Mouse (Mus musculus): ENCODE measurements at regions not wholly inside any gene's neighbourhood (a gene's known extent, or its start where the extent isn't known, plus 50 kb on each side); places are given as distances from the start of the nearest gene placed in this dataset.

DNA sequence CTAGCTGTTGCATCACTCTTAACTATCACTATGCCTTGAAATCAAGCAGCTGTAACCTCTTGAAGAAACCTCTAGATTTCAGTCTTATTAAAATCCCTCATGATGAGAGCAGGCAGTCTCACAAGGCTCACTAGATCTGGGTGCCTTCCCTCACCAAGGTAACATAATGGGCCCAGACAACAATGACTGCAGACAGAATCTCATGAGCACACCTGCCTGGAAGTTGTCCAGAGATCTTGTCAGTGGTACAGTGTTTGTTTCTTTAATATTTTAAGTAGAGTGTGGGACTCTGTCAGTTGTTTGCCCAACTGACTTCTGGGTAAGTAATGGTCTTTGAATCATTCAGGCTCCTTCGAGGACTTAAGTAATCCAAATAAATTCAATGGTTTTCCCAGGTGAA lies 177.1 kb upstream of the Gm11146 start:
- Histone ChIP-seq H3K9me3 (replicated peaks) (peaks cover 3% of the 10 kb centered on the region; the same call in 1 of the 2 replicates), H3K4me3 (ENCODE audit: low read depth, low read length) (no peak overlapping the region), H3K36me3 (replicated peaks) (no peaks in the 10 kb centered on the region), H3K4me1 (ENCODE audit: insufficient read depth, low read depth, low read length) (no peaks in the 10 kb centered on the region), H3K27me3 (ENCODE audit: insufficient read depth, low read length) (no peaks in the 10 kb centered on the region)
- no peak for DNase-seq (ENCODE audit: low spot score)
- no peak for ATAC-seq (ENCODE audit: extremely low read depth, insufficient number of reproducible peaks, low FRiP score, poor library complexity, severe bottlenecking)
- TF ChIP-seq GATA1 (IDR thresholded peaks at IDR 0.05; ENCODE audit: borderline replicate concordance, low read length) (no peak), POLR2AphosphoS5 (IDR thresholded peaks at IDR 0.05; ENCODE audit: insufficient replicate concordance, low read depth, low read length) (no peak), CTCF (IDR thresholded peaks at IDR 0.05; ENCODE audit: low read depth, low read length) (no peak), GATA2 (IDR thresholded peaks at IDR 0.05; ENCODE audit: borderline replicate concordance, low read depth, low read length) (no peak), TAL1 (conservative IDR thresholded peaks at IDR 0.05; ENCODE audit: low read depth, low read length) (no peak)

- Histone ChIP-seq H3K27me3 (ENCODE audit: insufficient read depth, low read length) (no peaks in the 10 kb centered on the region), H3K4me1 (ENCODE audit: insufficient read depth, low read depth, low read length) (no peaks in the 10 kb centered on the region), H3K36me3 (replicated peaks) (no peaks in the 10 kb centered on the region), H3K9me3 (replicated peaks) (peaks cover 8% of the 10 kb centered on the region), H3K4me3 (ENCODE audit: low read depth, low read length) (no peak overlapping the region)
- DNase-seq (ENCODE audit: low spot score), result no peak
- no peak for ATAC-seq (ENCODE audit: extremely low read depth, insufficient number of reproducible peaks, low FRiP score, poor library complexity, severe bottlenecking)
- TF ChIP-seq GATA2 (IDR thresholded peaks at IDR 0.05; ENCODE audit: borderline replicate concordance, low read depth, low read length) (no peak), TAL1 (conservative IDR thresholded peaks at IDR 0.05; ENCODE audit: low read depth, low read length) (no peak), GATA1 (IDR thresholded peaks at IDR 0.05; ENCODE audit: borderline replicate concordance, low read length) (no peak), POLR2AphosphoS5 (IDR thresholded peaks at IDR 0.05; ENCODE audit: insufficient replicate concordance, low read depth, low read length) (no peak), CTCF (IDR thresholded peaks at IDR 0.05; ENCODE audit: low read depth, low read length) (no peak)
These were observed 170.2 kb upstream of the Gm11146 start for GRCm38 (mm10) chr16:77772075-77772474.

- no peaks in the 10 kb centered on the region for H3K36me3 ChIP-seq (replicated peaks)
- no peak for DNase-seq (ENCODE audit: low spot score)
- H3K4me1 ChIP-seq (ENCODE audit: insufficient read depth, low read depth, low read length), result no peaks in the 10 kb centered on the region
- no peaks in the 10 kb centered on the region for H3K27me3 ChIP-seq (ENCODE audit: insufficient read depth, low read length)
- no peak for TF ChIP-seq GATA2 (IDR thresholded peaks at IDR 0.05; ENCODE audit: borderline replicate concordance, low read depth, low read length)
- TF ChIP-seq CTCF (IDR thresholded peaks at IDR 0.05; ENCODE audit: low read depth, low read length), result no peak
- no peak for TF ChIP-seq GATA1 (IDR thresholded peaks at IDR 0.05; ENCODE audit: borderline replicate concordance, low read length)
- no peak for TF ChIP-seq TAL1 (conservative IDR thresholded peaks at IDR 0.05; ENCODE audit: low read depth, low read length)
- TF ChIP-seq POLR2AphosphoS5 (IDR thresholded peaks at IDR 0.05; ENCODE audit: insufficient replicate concordance, low read depth, low read length), result no peak
- peaks cover 7% of the 10 kb centered on the region for H3K9me3 ChIP-seq (replicated peaks)
- ATAC-seq (ENCODE audit: extremely low read depth, insufficient number of reproducible peaks, low FRiP score, poor library complexity, severe bottlenecking), result no peak
- no peak overlapping the region for H3K4me3 ChIP-seq (ENCODE audit: low read depth, low read length)
These were observed 159.0 kb upstream of the Gm11146 start for GRCm38 (mm10) chr16:77760926-77761347.

GRCm38 (mm10) chr16:77760479-77760878 lies 158.6 kb upstream of the Gm11146 start:
- H3K4me1 ChIP-seq (ENCODE audit: insufficient read depth, low read depth, low read length), result no peaks in the 10 kb centered on the region
- TF ChIP-seq CTCF (IDR thresholded peaks at IDR 0.05; ENCODE audit: low read depth, low read length), result no peak
- TF ChIP-seq GATA2 (IDR thresholded peaks at IDR 0.05; ENCODE audit: borderline replicate concordance, low read depth, low read length), result no peak
- no peak for TF ChIP-seq POLR2AphosphoS5 (IDR thresholded peaks at IDR 0.05; ENCODE audit: insufficient replicate concordance, low read depth, low read length)
- no peak for TF ChIP-seq TAL1 (conservative IDR thresholded peaks at IDR 0.05; ENCODE audit: low read depth, low read length)
- no peak for TF ChIP-seq GATA1 (IDR thresholded peaks at IDR 0.05; ENCODE audit: borderline replicate concordance, low read length)
- ATAC-seq (ENCODE audit: extremely low read depth, insufficient number of reproducible peaks, low FRiP score, poor library complexity, severe bottlenecking) (no peak), DNase-seq (ENCODE audit: low spot score) (no peak)
- no peak overlapping the region for H3K4me3 ChIP-seq (ENCODE audit: low read depth, low read length)
- peaks cover 7% of the 10 kb centered on the region for H3K9me3 ChIP-seq (replicated peaks)
- no peaks in the 10 kb centered on the region for H3K27me3 ChIP-seq (ENCODE audit: insufficient read depth, low read length)
- H3K36me3 ChIP-seq (replicated peaks), result no peaks in the 10 kb centered on the region

DNA sequence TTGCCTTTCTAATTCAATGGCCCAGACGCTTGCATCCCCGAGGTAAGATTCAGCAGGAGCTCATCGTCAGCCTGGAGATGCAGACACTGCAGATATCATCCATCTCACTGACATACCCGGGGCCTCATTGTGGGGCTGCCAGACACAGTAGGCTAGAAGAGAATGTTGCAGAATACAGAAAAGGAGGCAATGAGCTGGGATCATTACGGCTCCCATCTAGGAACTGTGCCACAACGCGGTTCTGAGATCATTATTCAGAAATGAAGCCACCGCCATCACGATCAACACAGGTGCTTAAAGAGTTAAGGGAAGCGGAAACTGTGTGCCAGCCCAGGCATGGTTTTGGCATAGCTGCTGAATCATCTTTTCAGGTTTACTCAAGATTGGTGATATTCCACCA lies 158.1 kb upstream of the Gm11146 start:
- no peak for TF ChIP-seq TAL1 (conservative IDR thresholded peaks at IDR 0.05; ENCODE audit: low read depth, low read length)
- no peaks in the 10 kb centered on the region for H3K27me3 ChIP-seq (ENCODE audit: insufficient read depth, low read length)
- peaks cover 7% of the 10 kb centered on the region for H3K9me3 ChIP-seq (replicated peaks)
- H3K4me3 ChIP-seq (ENCODE audit: low read depth, low read length), result no peak overlapping the region
- no peaks in the 10 kb centered on the region for H3K4me1 ChIP-seq (ENCODE audit: insufficient read depth, low read depth, low read length)
- ATAC-seq (ENCODE audit: extremely low read depth, insufficient number of reproducible peaks, low FRiP score, poor library complexity, severe bottlenecking), result no peak
- no peak for DNase-seq (ENCODE audit: low spot score)
- no peaks in the 10 kb centered on the region for H3K36me3 ChIP-seq (replicated peaks)

- Histone ChIP-seq H3K36me3 (replicated peaks) (no peaks in the 10 kb centered on the region), H3K4me1 (ENCODE audit: insufficient read depth, low read depth, low read length) (no peaks in the 10 kb centered on the region), H3K27me3 (ENCODE audit: insufficient read depth, low read length) (no peaks in the 10 kb centered on the region), H3K9me3 (replicated peaks) (no peaks in the 10 kb centered on the region; the same call in 1 of the 2 replicates), H3K4me3 (ENCODE audit: low read depth, low read length) (no peak overlapping the region)
- no peak for DNase-seq (ENCODE audit: low spot score)
- no peak for TF ChIP-seq CTCF (IDR thresholded peaks at IDR 0.05; ENCODE audit: low read depth, low read length)
- TF ChIP-seq TAL1 (conservative IDR thresholded peaks at IDR 0.05; ENCODE audit: low read depth, low read length), result no peak
- TF ChIP-seq POLR2AphosphoS5 (IDR thresholded peaks at IDR 0.05; ENCODE audit: insufficient replicate concordance, low read depth, low read length), result no peak
- no peak for TF ChIP-seq GATA1 (IDR thresholded peaks at IDR 0.05; ENCODE audit: borderline replicate concordance, low read length)
- ATAC-seq (ENCODE audit: extremely low read depth, insufficient number of reproducible peaks, low FRiP score, poor library complexity, severe bottlenecking), result no peak
These were observed 153.0 kb upstream of the Gm11146 start for GRCm38 (mm10) chr16:77754882-77755281.

GRCm38 (mm10) chr16:77749474-77749873 lies 147.6 kb upstream of the Gm11146 start:
- no peak for DNase-seq (ENCODE audit: low spot score)
- no peaks in the 10 kb centered on the region for H3K27me3 ChIP-seq (ENCODE audit: insufficient read depth, low read length)
- no peak overlapping the region for H3K4me3 ChIP-seq (ENCODE audit: low read depth, low read length)
- H3K36me3 ChIP-seq (replicated peaks), result no peaks in the 10 kb centered on the region
- no peaks in the 10 kb centered on the region for H3K4me1 ChIP-seq (ENCODE audit: insufficient read depth, low read depth, low read length)
- ATAC-seq (ENCODE audit: extremely low read depth, insufficient number of reproducible peaks, low FRiP score, poor library complexity, severe bottlenecking), result no peak
- 0 out of 2 replicates have a peak, but pooled peaks cover 2% of the 10 kb centered on the region for H3K9me3 ChIP-seq (replicated peaks)
- TF ChIP-seq TAL1 (conservative IDR thresholded peaks at IDR 0.05; ENCODE audit: low read depth, low read length) (no peak), GATA1 (IDR thresholded peaks at IDR 0.05; ENCODE audit: borderline replicate concordance, low read length) (no peak), POLR2AphosphoS5 (IDR thresholded peaks at IDR 0.05; ENCODE audit: insufficient replicate concordance, low read depth, low read length) (no peak), GATA2 (IDR thresholded peaks at IDR 0.05; ENCODE audit: borderline replicate concordance, low read depth, low read length) (no peak), CTCF (IDR thresholded peaks at IDR 0.05; ENCODE audit: low read depth, low read length) (no peak)

Measured in G1E (cell line).